Mouse (Mus musculus) forebrain, embryonic 13.5 days (tissue): ENCODE data around the gene Nyap2. TPM values are rescaled to one million over a fixed set of nuclear protein-coding genes. Genes with fewer than 3 reads are reported as not detected.
"Not testable (repeated sequence)": the region's sequence is repeated elsewhere in the genome, so short reads cannot be mapped to it uniquely, and the experiment has no call there.

Experiments
- ATAC-seq: fragments of 200-750 bp; cut with Nextera tagmentation; 2 replicates; pipeline ENCODE4 v1.8.0; 2017
- H3K27ac ChIP-seq: fragments of 300-500 bp; sonication (generic); 2 replicates; pipeline ENCODE4 v1.5.1; 2015; ENCODE audit warnings: inconsistent platforms, mild to moderate bottlenecking, moderate library complexity
- H3K27me3 ChIP-seq: fragments of 300-500 bp; sonication (generic); 2 replicates; pipeline ENCODE4 v1.6.1; 2015; ENCODE audit warnings: mild to moderate bottlenecking, inconsistent platforms
- H3K36me3 ChIP-seq: fragments of 300-500 bp; sonication (generic); 2 replicates; pipeline ENCODE4 v1.6.1; 2015; ENCODE audit warnings: mild to moderate bottlenecking, inconsistent platforms; ENCODE audit not compliant: poor library complexity, severe bottlenecking
- H3K4me1 ChIP-seq: fragments of 300-500 bp; sonication (generic); 2 replicates; pipeline ENCODE4 v1.6.1; 2015; ENCODE audit warnings: inconsistent platforms
- H3K4me2 ChIP-seq: fragments of 300-500 bp; sonication (generic); 2 replicates; pipeline ENCODE4 v1.6.1; 2015; ENCODE audit warnings: inconsistent platforms, mild to moderate bottlenecking, moderate library complexity
- H3K4me3 ChIP-seq: fragments of 300-500 bp; sonication (generic); 2 replicates; pipeline ENCODE4 v1.5.1; 2015; ENCODE audit warnings: mild to moderate bottlenecking, inconsistent platforms
- H3K9ac ChIP-seq: fragments of 300-500 bp; sonication (generic); 2 replicates; pipeline ENCODE4 v1.6.1; 2015; ENCODE audit warnings: mild to moderate bottlenecking, inconsistent platforms
- H3K9me3 ChIP-seq: fragments of 300-500 bp; sonication (generic); replicated peaks from 2 replicates; pipeline ENCODE4 v1.6.1; 2016; ENCODE audit warnings: inconsistent platforms
- WGBS: fragments of 180-500 bp; shearing (Covaris S2); methylation state at CpG from one replicate; pipeline ENCODE4 v1.1.7; 2015; 5-methylcytosine and 5-hydroxymethylcytosine counted together
- polyA plus RNA-seq: library from polyadenylated mRNA; unstranded; fragments of >200 nt; fragmentation: Nextera tagmentation; extraction: Ambion mirVana; gene quantifications from 2 replicates; pipeline ENCODE4 v1.2.1, GENCODE M21; 2015

Gene Nyap2
- polyA plus RNA-seq, 1 experiment from 2014 or later, result 3.9 TPM

DNA sequence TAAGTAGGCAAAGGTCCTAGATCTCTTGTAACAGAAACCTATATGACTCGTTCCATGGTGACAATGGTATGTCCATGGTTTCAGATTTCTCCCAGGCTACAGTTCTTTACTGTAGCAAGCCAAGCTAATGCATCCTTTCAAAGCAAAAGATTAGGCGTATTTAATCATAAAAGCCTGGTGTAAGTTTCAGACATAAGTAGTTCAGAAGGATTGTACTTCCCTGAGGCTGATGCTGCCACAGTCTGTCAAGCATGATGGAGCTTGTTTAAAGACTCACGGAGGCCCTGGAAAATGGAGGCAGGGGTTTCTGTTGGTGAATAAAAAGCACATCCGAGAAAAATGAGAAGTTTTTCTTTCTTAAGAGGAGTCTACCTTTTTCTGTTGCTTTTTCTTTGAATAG lies 134.7 kb downstream of the Nyap2 start:
- Histone ChIP-seq H3K4me3 (no peak overlapping the region), H3K9ac (no peak overlapping the region), H3K4me1 (no peaks in the 10 kb centered on the region), H3K27ac (no peak overlapping the region), H3K36me3 (no peaks in the 10 kb centered on the region), H3K4me2 (no peak overlapping the region), H3K9me3 (no peaks in the 10 kb centered on the region), H3K27me3 (no peaks in the 10 kb centered on the region)
- no peak for ATAC-seq
- WGBS, result 75% methylated on average over 4 of the region's 4 CpGs

DNA sequence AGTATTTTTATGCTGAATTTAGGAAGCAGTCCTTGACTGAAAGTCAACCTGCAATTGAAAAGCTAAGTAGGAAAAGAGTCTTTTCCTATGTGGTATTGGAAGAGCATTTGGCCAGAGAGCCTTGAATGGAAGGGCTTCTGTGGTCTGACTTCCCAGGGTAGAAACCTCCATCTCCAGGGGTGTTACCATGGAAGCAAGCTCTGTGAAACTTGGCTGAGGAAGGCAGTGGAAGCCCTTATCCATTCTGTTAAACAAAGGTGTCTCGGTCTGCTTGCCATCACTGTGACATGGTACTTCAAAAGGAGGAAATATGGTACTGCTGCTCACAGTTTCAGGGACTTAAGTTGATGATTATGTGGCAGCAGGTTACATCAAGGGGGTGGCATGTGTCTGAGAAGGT lies 143.0 kb downstream of the Nyap2 start:
- H3K9ac ChIP-seq, result no peak overlapping the region
- H3K9me3 ChIP-seq, result no peaks in the 10 kb centered on the region
- no peak overlapping the region for H3K4me2 ChIP-seq
- H3K27ac ChIP-seq, result no peak overlapping the region
- H3K4me1 ChIP-seq, result no peaks in the 10 kb centered on the region
- ATAC-seq, result no peak
- no peaks in the 10 kb centered on the region for H3K36me3 ChIP-seq
- H3K27me3 ChIP-seq, result no peaks in the 10 kb centered on the region
- H3K4me3 ChIP-seq, result no peak overlapping the region
- 33% methylated on average over 1 of the region's 1 CpGs for WGBS

DNA sequence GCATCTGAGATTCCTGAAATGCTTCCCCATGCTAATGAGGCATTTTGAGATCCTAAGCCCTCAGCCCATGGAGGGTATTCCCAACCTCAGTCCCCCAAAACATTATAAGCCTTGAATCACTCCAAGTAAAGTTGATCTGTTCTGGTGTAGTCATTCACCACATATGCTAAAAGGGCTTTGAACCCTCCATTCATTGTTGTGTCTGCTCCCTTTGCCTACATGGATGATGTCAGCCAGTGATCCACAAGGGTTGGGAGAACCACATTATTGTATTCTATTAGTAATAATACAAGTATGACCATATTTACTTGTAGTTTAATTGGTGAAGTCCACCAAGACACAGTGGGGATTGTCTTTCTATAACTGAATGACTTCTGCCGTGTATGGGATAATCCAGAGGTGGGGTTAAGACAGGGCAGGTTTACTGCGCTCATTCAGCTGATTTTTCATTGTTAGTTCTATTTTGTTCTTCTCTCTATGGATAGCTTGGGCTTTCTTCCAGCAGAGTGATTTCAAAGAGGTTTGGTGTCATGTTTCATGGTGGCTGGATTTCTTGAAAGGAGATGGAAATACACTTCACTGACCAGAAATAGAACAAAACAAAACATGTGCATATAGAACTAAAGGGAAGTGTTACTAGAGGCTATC lies 155.1 kb downstream of the Nyap2 start:
- 7% methylated on average over 2 of the region's 2 CpGs for WGBS
- ATAC-seq, result peak; percentile 68
- no peak overlapping the region for H3K4me3 ChIP-seq
- H3K27ac ChIP-seq, result no peak overlapping the region
- no peaks in the 10 kb centered on the region for H3K36me3 ChIP-seq
- H3K4me1 ChIP-seq, result peaks cover 8% of the 10 kb centered on the region; the same call in 1 of the 2 replicates
- no peaks in the 10 kb centered on the region for H3K27me3 ChIP-seq
- H3K9ac ChIP-seq, result no peak overlapping the region
- H3K4me2 ChIP-seq, result no peak overlapping the region
- H3K9me3 ChIP-seq, result no peaks in the 10 kb centered on the region

DNA sequence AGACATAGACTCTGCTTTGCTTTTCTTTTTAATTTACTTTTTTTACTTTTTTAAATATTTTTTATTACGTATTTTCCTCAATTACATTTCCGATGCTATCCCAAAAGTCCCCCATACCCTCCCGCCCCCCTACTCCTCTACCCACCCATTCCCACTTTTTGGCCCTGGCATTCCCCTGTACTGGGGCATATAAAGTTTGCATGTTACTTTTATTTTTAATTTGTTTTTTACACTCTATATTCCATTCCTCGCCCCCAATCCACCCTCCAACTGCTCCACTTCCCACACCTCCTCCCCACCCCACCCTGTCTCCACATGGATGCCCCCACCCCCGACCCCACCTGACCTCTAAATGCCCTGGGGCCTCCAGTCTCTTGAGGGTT lies 155.6 kb downstream of the Nyap2 start:
- 33% methylated on average over 5 of the region's 5 CpGs for WGBS
- not testable (repeated sequence) for H3K36me3 ChIP-seq, H3K9ac ChIP-seq, H3K27me3 ChIP-seq, H3K9me3 ChIP-seq, H3K27ac ChIP-seq, H3K4me3 ChIP-seq, H3K4me2 ChIP-seq, H3K4me1 ChIP-seq
- ATAC-seq, result peak; percentile 57

DNA sequence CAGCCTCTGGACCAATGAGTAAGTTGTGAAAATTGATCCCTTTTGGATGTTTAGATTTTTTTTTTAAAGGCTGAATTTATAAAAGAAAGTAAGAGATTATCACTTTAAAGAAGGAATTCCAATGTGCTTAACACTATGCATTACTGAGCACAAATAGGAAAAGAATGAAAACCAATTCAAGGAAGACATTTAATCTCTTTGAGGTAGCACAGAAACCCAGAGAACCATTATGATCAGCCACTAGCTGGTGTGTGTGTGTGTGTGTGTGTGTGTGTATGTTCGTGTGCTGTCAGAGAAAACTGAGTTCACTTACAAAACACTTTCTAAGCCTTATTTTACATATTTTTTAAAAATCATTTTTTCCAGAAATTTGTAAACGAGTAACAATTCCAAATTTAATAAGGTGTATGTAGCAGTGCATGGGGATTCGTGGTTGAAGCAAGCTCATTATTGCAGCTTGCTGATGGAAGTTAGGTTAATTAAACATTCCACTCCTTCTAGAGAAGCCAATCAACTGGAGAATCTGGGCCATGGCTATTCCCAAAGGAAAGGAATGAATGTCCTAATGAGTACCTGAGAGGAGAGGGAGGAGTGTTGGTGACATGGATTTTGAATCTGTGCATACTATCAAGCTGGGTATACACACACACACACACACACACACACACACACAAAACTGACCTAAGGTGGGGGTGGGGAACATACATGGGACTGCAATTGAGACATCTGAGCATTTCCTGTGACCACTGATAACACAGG lies 171.9 kb downstream of the Nyap2 start:
- peak; percentile 19; the same call in 1 of the 2 replicates for ATAC-seq
- Histone ChIP-seq H3K36me3 (no peaks in the 10 kb centered on the region), H3K9me3 (no peaks in the 10 kb centered on the region), H3K4me1 (0 out of 2 replicates have a peak, but pooled peaks cover 3% of the 10 kb centered on the region), H3K27me3 (no peaks in the 10 kb centered on the region), H3K4me2 (no peak overlapping the region), H3K27ac (no peak overlapping the region), H3K9ac (no peak overlapping the region), H3K4me3 (no peak overlapping the region)
- WGBS, result 25% methylated on average over 3 of the region's 3 CpGs

DNA sequence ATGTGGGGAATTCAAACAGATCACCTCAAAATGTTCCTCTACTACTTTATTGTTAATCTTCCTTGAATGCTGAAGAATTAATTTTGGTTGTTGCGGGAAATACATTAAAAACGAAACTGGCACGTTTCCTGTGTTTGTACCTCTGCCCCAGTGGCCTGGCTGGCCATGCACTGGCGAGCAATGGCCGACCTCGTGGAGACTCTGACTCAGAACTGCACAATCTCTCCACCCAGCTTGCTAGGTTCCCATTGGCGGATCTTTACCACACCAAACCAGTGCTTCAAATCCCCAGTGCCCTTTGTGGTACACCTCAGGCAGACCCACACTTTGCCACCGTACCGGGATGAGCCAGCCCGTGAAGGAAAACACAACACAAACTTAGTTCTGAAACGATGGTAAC lies 173.3 kb downstream of the Nyap2 start:
- Histone ChIP-seq H3K27me3 (no peaks in the 10 kb centered on the region), H3K9me3 (no peaks in the 10 kb centered on the region), H3K4me3 (no peak overlapping the region), H3K27ac (no peak overlapping the region), H3K4me2 (no peak overlapping the region), H3K36me3 (no peaks in the 10 kb centered on the region), H3K9ac (no peak overlapping the region), H3K4me1 (0 out of 2 replicates have a peak, but pooled peaks cover 3% of the 10 kb centered on the region)
- WGBS, result 91% methylated on average over 11 of the region's 11 CpGs
- no peak for ATAC-seq

DNA sequence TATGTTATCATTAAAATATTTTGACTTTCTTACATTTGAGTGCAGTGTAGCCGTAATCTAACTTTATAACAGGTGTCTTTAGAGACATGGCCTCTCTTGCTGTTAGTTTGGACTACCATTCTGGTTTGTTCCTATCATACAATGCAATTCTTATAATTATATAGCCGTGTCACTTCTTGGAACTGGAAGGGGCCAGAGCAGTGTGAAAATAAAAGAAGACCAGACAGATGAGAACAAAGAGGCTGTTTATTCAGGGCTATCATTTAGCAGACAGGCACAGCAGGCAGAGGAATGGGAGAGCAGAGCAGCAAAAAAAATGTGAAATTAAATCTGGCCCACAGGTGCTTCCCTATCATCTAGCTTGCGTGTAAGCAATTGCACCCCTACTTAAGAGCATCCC lies 189.7 kb downstream of the Nyap2 start:
- Histone ChIP-seq H3K36me3 (no peaks in the 10 kb centered on the region), H3K9me3 (no peaks in the 10 kb centered on the region), H3K9ac (no peak overlapping the region), H3K4me3 (no peak overlapping the region), H3K27me3 (no peaks in the 10 kb centered on the region), H3K4me2 (no peak overlapping the region), H3K27ac (no peak overlapping the region), H3K4me1 (peaks cover 10% of the 10 kb centered on the region)
- ATAC-seq, result 0 out of 2 replicates have a peak, but pooled peaks have one; percentile 19
- 38% methylated on average over 3 of the region's 3 CpGs for WGBS

DNA sequence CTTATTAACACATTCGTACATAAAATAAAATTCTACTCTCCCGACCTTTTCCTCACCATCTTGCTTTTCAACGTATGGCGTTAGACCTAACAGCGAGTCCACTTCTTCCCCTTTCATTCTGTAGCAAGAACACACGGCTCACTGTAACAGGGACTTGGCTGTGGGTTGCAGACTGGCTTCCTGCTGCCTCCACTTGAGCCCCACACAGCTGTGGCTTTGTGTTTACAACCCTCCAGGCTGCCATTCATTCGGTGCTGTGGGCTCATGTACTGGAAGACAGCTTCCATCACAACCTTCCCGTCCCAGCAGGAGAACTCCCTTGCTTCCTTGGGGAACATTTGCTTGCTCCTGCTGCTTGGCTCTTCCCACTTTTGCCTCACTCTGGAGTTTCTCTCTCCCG lies 204.2 kb downstream of the Nyap2 start:
- H3K4me2 ChIP-seq, result no peak overlapping the region
- no peak overlapping the region for H3K4me3 ChIP-seq
- 48% methylated on average over 9 of the region's 9 CpGs for WGBS
- H3K36me3 ChIP-seq, result no peaks in the 10 kb centered on the region
- no peaks in the 10 kb centered on the region for H3K9me3 ChIP-seq
- no peaks in the 10 kb centered on the region for H3K27me3 ChIP-seq
- no peaks in the 10 kb centered on the region for H3K4me1 ChIP-seq
- H3K9ac ChIP-seq, result no peak overlapping the region
- ATAC-seq, result peak; percentile 70
- no peak overlapping the region for H3K27ac ChIP-seq

DNA sequence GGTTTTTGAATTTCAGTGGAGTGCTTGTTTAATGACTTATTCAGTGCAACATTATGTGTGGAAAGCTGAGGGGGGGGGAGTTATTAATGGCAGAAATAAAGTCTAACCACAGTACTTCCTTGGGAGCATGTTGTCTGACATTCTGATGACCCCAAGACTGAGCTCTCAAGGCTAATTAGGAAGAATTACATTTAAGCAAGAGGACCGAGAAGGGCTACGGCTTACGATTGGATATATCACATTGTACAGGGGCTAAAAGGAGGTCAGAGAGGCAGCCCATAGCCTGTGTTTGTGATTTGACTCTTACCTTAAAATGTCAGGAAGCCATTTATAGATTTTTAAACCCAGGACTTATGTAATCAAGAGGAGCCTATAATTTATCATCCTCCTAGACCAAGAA lies 208.9 kb downstream of the Nyap2 start:
- no peaks in the 10 kb centered on the region for H3K9me3 ChIP-seq
- no peaks in the 10 kb centered on the region for H3K27me3 ChIP-seq
- no peak for ATAC-seq

DNA sequence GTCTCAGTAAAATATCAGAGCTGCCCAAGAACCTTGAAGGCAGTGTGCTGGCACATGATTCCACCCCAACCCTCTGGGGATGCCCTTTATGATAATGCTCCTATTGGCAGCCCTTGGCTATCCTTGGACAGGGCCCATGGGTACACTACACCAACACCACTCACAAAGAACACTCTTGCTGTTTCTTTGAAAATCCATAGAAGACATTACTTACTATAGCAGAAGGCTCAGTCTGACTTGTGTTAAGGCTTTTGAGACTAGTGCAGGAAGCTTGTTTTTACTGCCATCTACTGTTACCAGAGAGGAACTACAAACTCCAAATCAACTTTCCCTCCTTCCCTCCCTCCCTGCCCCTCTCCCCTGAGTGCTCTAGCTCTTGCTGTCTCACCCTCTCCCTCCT lies 210.3 kb downstream of the Nyap2 start:
- H3K27ac ChIP-seq, result no peak overlapping the region
- H3K27me3 ChIP-seq, result no peaks in the 10 kb centered on the region
- no peak overlapping the region for H3K4me2 ChIP-seq
- no peaks in the 10 kb centered on the region for H3K4me1 ChIP-seq
- H3K9me3 ChIP-seq, result no peaks in the 10 kb centered on the region
- ATAC-seq, result peak; percentile 92
- H3K9ac ChIP-seq, result no peak overlapping the region
- no peaks in the 10 kb centered on the region for H3K36me3 ChIP-seq
- H3K4me3 ChIP-seq, result no peak overlapping the region

More for the DNA sequence above, 208.9 kb downstream of the Nyap2 start:
- Histone ChIP-seq H3K4me2 (no peak overlapping the region), H3K27ac (no peak overlapping the region), H3K4me1 (no peaks in the 10 kb centered on the region), H3K9ac (no peak overlapping the region), H3K4me3 (no peak overlapping the region), H3K36me3 (no peaks in the 10 kb centered on the region)
- 37% methylated on average over 3 of the region's 3 CpGs for WGBS

DNA sequence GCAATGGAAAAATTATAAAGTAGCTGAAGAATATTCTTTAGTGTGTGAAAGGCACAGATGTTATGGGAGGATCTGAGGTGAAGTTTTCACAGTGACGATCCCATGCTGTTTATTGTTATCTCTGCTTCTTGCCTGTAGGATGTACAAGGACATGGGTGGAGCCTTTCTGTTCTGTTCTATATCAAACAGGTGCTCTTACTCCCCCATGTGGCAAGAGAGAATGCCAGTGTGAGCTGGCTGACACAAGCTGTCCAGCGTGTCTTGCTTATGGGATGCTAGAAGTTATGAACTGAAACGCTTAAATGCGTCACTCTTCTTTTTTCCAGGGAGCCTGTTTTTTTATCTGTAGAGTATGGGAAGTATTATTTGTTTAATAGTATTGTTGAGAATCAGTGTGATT lies 224.0 kb downstream of the Nyap2 start:
- peak; percentile 66; the same call in 1 of the 2 replicates for ATAC-seq
- Histone ChIP-seq H3K9ac (no peak overlapping the region), H3K9me3 (no peaks in the 10 kb centered on the region), H3K4me3 (no peak overlapping the region), H3K4me1 (no peaks in the 10 kb centered on the region), H3K4me2 (no peak overlapping the region), H3K36me3 (no peaks in the 10 kb centered on the region), H3K27me3 (no peaks in the 10 kb centered on the region), H3K27ac (no peak overlapping the region)
- 51% methylated on average over 4 of the region's 4 CpGs for WGBS

DNA sequence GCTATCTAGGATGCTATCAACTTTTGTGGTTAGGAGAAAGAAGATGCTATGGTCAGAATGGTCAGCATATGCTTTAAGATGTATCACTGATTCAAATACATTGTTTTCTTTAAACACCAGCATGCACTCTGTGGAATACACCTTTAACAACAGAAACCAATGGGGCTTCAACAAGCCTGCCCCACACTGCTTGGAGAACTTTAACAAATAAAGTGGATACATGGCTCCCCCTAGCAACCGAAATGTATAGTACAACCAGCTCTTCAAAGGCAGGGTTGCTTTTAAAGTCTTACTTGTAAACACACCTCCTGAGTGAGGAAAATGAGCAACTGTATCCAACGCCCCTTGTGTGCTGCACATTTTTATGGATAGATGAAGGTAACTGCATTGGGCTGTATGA lies 224.9 kb downstream of the Nyap2 start:
- 5% methylated on average over 2 of the region's 2 CpGs for WGBS
- Histone ChIP-seq H3K27me3 (no peaks in the 10 kb centered on the region), H3K36me3 (no peaks in the 10 kb centered on the region), H3K4me2 (no peak overlapping the region), H3K9ac (no peak overlapping the region), H3K27ac (no peak overlapping the region), H3K9me3 (no peaks in the 10 kb centered on the region), H3K4me1 (no peaks in the 10 kb centered on the region), H3K4me3 (no peak overlapping the region)
- ATAC-seq, result peak; percentile 72

DNA sequence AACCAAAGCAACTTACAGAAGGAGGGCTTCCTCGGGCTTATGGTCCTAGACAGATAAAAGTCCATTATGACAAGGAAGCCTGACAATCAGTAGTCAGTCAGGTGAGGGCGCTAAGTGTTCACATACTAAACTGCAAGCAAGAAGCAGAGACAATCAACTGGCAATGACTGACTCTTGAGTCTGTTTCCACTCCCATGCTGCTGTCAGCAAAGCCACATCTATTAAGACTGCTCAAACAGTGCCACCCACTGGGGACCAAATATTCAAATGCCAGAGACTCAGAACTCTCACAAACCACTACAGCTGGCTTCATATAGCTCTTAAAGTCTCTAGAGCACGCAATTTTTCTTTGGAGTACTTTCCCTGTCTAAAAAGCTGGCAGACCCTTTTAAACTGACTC lies 226.6 kb downstream of the Nyap2 start:
- Histone ChIP-seq H3K4me2 (no peak overlapping the region), H3K27me3 (no peaks in the 10 kb centered on the region), H3K9ac (no peak overlapping the region), H3K36me3 (no peaks in the 10 kb centered on the region), H3K9me3 (no peaks in the 10 kb centered on the region), H3K4me3 (no peak overlapping the region), H3K27ac (no peak overlapping the region), H3K4me1 (no peaks in the 10 kb centered on the region)
- 62% methylated on average over 3 of the region's 3 CpGs for WGBS
- ATAC-seq, result no peak
